Mouse (Mus musculus): ENCODE results near the gene Cd81. TPM values are rescaled to one million over a fixed set of nuclear protein-coding genes. Genes with fewer than 3 reads are reported as not detected.
A peak's percentile ranks its signal among the peaks of the same experiment; 100 is the strongest.

The Cd81 gene
- total RNA-seq, 2 experiments from 2014 or later: 395 to 401 TPM

GRCm38 (mm10) chr7:143046358-143046757, 6.2 kb upstream of the Cd81 start:
- DNase-seq (ENCODE audit: low spot score in 2 of 2): no peak

- DNase-seq (ENCODE audit: low spot score in 2 of 2): no peak
Observed at GRCm38 (mm10) chr7:143049331-143049730, 3.2 kb upstream of the Cd81 start.

- DNase-seq (ENCODE audit: low spot score in 2 of 2): no peak
Observed at GRCm38 (mm10) chr7:143049841-143050816, 2.4 kb upstream of the Cd81 start.

GRCm38 (mm10) chr7:143051316-143051715, 1.2 kb upstream of the Cd81 start:
- DNase-seq (ENCODE audit: low spot score in 2 of 2): no peak

- peak; percentile 76 to 85 for DNase-seq (ENCODE audit: low spot score in 2 of 2)
Observed at GRCm38 (mm10) chr7:143053008-143053899, 715 bp downstream of the Cd81 start.

- DNase-seq (ENCODE audit: low spot score in 2 of 2): no peak
Observed at GRCm38 (mm10) chr7:143053961-143054611, 1.5 kb downstream of the Cd81 start.

- no peak for DNase-seq (ENCODE audit: low spot score in 2 of 2)
Observed at GRCm38 (mm10) chr7:143054612-143054965, 2.0 kb downstream of the Cd81 start.

- DNase-seq (ENCODE audit: low spot score in 2 of 2): no peak
Observed at GRCm38 (mm10) chr7:143055001-143055400, 2.5 kb downstream of the Cd81 start.

- peak in 1 of 2 experiments; percentile 49 for DNase-seq (ENCODE audit: low spot score in 2 of 2)
Observed at GRCm38 (mm10) chr7:143055499-143056186, 3.1 kb downstream of the Cd81 start.

GRCm38 (mm10) chr7:143057023-143057422, 4.5 kb downstream of the Cd81 start:
- no peak for DNase-seq (ENCODE audit: low spot score in 2 of 2)

- DNase-seq (ENCODE audit: low spot score in 2 of 2): no peak
Observed at GRCm38 (mm10) chr7:143057667-143058220, 5.2 kb downstream of the Cd81 start.

GRCm38 (mm10) chr7:143058221-143058697, 5.7 kb downstream of the Cd81 start:
- DNase-seq (ENCODE audit: low spot score in 2 of 2): no peak

GRCm38 (mm10) chr7:143059202-143059870, 6.8 kb downstream of the Cd81 start:
- DNase-seq (ENCODE audit: low spot score in 2 of 2): peak; percentile 49 to 60

- DNase-seq (ENCODE audit: low spot score in 2 of 2): no peak
Observed at GRCm38 (mm10) chr7:143062704-143063103, 10.2 kb downstream of the Cd81 start.

- DNase-seq (ENCODE audit: low spot score in 2 of 2): peak; percentile 52 to 64
Observed at GRCm38 (mm10) chr7:143064226-143064625, 11.7 kb downstream of the Cd81 start.

- no peak for DNase-seq (ENCODE audit: low spot score in 2 of 2)
Observed at GRCm38 (mm10) chr7:143065692-143066091, 13.2 kb downstream of the Cd81 start.

GRCm38 (mm10) chr7:143067469-143067868, 14.9 kb downstream of the Cd81 start:
- no peak for DNase-seq (ENCODE audit: low spot score in 2 of 2)

- no peak for DNase-seq (ENCODE audit: low spot score in 2 of 2)
Observed at GRCm38 (mm10) chr7:143067897-143068296, 15.4 kb downstream of the Cd81 start.

- DNase-seq (ENCODE audit: low spot score in 2 of 2): peak; percentile 66 to 76
Observed at GRCm38 (mm10) chr7:143068316-143068881, 15.9 kb downstream of the Cd81 start.
